Mouse (Mus musculus) spleen, adult 2 months (tissue): ENCODE data around the gene Agbl4. TPM values are rescaled to one million over a fixed set of nuclear protein-coding genes. Genes with fewer than 3 reads are reported as not detected.

Experiments used
- DNase-seq, 2 experiments: peaks; one replicate each; pipeline versions ENCODE4 v3.0.0 to v3.0.0-alpha.2; 2012 to 2021; ENCODE audit warnings: low spot score in 2 of 2, low read depth in 1 of 2
- H3K27ac ChIP-seq: fragments of 200-500 bp; 2 replicates; pipeline ENCODE4 v1.5.1; 2012; ENCODE audit warnings: low read length, inconsistent platforms; ENCODE audit not compliant: insufficient read depth
- H3K27me3 ChIP-seq: fragments of 200-500 bp; 2 replicates; pipeline ENCODE4 v1.6.1; 2012; ENCODE audit warnings: mild to moderate bottlenecking, moderate library complexity, low read length, inconsistent platforms; ENCODE audit not compliant: control insufficient read depth, insufficient read depth
- H3K36me3 ChIP-seq: fragments of 200-500 bp; 2 replicates; pipeline ENCODE4 v1.6.1; 2012; ENCODE audit warnings: mild to moderate bottlenecking, low read length, inconsistent platforms; ENCODE audit not compliant: control insufficient read depth, insufficient read depth
- H3K4me1 ChIP-seq: fragments of 200-500 bp; 2 replicates; pipeline ENCODE4 v1.6.1; 2011; ENCODE audit warnings: inconsistent platforms; ENCODE audit not compliant: control insufficient read depth, insufficient read depth, insufficient read length
- H3K4me3 ChIP-seq: fragments of 200-500 bp; 2 replicates; pipeline ENCODE4 v1.5.1; 2011; ENCODE audit warnings: mild to moderate bottlenecking, inconsistent platforms; ENCODE audit not compliant: insufficient read depth, insufficient read length; ENCODE audit errors: extremely low read depth
- CTCF ChIP-seq: fragments of 200-500 bp; IDR thresholded peaks from 2 replicates; pipeline ENCODE4 v1.5.1; 2011; ENCODE audit warnings: mild to moderate bottlenecking, inconsistent platforms; ENCODE audit not compliant: insufficient read depth, insufficient read length, insufficient replicate concordance; ENCODE audit errors: extremely low read depth
- POLR2A ChIP-seq: fragments of 200-500 bp; IDR thresholded peaks from 2 replicates; pipeline ENCODE4 v1.6.1; 2011; ENCODE audit warnings: low read depth, low read length, inconsistent platforms
- WGBS: fragments of 180-500 bp; shearing (Covaris S2); methylation state at CpG from one replicate; pipeline ENCODE4 v1.1.7; 2018; 5-methylcytosine and 5-hydroxymethylcytosine counted together
- polyA plus RNA-seq: library from polyadenylated mRNA; depleted of rRNA; stranded (reverse); fragments of >200 nt; gene quantifications from 2 replicates; pipeline ENCODE4 v1.2.3, GENCODE M21; 2012

Gene Agbl4
- polyA plus RNA-seq, 1 experiment: 0.18 TPM

GRCm38 (mm10) chr4:111294528-111295241 lies 897.2 kb downstream of the Agbl4 start:
- TF ChIP-seq POLR2A: no peak
- no peak for TF ChIP-seq CTCF
- H3K4me1 ChIP-seq: no peaks in the 10 kb centered on the region
- H3K27me3 ChIP-seq: no peaks in the 10 kb centered on the region
- H3K27ac ChIP-seq: no peak overlapping the region
- H3K4me3 ChIP-seq: no peak overlapping the region
- no peaks in the 10 kb centered on the region for H3K36me3 ChIP-seq
- 79% methylated on average over 3 of the region's 3 CpGs for WGBS
- DNase-seq: no peak

GRCm38 (mm10) chr4:111306518-111306917 lies 909.1 kb downstream of the Agbl4 start:
- Histone ChIP-seq H3K4me3 (no peak overlapping the region), H3K4me1 (no peaks in the 10 kb centered on the region), H3K27ac (no peak overlapping the region), H3K36me3 (no peaks in the 10 kb centered on the region), H3K27me3 (no peaks in the 10 kb centered on the region)
- TF ChIP-seq CTCF (no peak), POLR2A (no peak)
- WGBS: 79% methylated on average over 1 of the region's 1 CpGs
- DNase-seq: no peak

DNA sequence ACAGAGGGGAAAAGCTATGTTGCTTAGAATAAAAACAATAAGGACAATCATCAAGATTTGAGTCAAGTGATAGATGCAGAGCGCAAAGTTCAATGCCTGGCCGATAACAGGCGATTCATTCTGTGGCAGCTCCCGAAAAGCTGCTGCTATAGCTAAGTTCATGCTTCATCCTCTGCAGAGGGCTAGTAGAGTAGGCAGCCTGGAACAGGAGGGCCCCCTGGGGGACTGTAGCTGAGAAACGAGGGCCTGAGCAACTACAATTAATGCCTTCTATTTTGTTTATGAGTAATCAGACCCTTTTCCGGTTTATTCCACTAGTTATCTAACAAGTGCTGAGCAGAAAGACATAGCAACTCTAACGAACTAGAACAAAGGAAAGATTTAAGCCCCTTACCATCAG lies 909.7 kb downstream of the Agbl4 start:
- TF ChIP-seq POLR2A: no peak
- TF ChIP-seq CTCF: no peak
- no peak for DNase-seq
- Histone ChIP-seq H3K4me3 (no peak overlapping the region), H3K27ac (no peak overlapping the region), H3K27me3 (no peaks in the 10 kb centered on the region), H3K4me1 (no peaks in the 10 kb centered on the region), H3K36me3 (no peaks in the 10 kb centered on the region)
- 76% methylated on average over 7 of the region's 7 CpGs for WGBS

DNA sequence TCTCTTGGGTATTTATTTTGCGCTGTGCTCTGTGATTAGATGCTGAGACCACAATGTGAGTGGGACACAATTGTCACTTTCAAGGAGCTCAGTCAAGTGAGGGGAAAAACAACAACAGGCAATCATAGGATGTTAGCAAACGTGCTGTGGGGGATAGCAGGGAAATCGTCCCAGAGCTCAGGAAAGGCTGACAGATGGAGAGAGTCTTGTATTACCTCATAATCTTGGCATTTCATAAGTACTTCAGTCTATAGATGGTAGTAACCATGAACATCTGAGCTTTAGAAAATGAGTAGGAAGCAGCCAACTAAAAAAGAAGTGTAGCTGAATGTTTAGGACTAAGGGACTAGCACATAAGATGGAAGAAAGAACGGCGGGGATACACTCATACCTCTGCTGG lies 910.2 kb downstream of the Agbl4 start:
- 72% methylated on average over 5 of the region's 5 CpGs for WGBS
- Histone ChIP-seq H3K27me3 (no peaks in the 10 kb centered on the region), H3K36me3 (no peaks in the 10 kb centered on the region), H3K4me3 (no peak overlapping the region), H3K27ac (no peak overlapping the region), H3K4me1 (no peaks in the 10 kb centered on the region)
- TF ChIP-seq CTCF (no peak), POLR2A (no peak)
- DNase-seq: no peak

DNA sequence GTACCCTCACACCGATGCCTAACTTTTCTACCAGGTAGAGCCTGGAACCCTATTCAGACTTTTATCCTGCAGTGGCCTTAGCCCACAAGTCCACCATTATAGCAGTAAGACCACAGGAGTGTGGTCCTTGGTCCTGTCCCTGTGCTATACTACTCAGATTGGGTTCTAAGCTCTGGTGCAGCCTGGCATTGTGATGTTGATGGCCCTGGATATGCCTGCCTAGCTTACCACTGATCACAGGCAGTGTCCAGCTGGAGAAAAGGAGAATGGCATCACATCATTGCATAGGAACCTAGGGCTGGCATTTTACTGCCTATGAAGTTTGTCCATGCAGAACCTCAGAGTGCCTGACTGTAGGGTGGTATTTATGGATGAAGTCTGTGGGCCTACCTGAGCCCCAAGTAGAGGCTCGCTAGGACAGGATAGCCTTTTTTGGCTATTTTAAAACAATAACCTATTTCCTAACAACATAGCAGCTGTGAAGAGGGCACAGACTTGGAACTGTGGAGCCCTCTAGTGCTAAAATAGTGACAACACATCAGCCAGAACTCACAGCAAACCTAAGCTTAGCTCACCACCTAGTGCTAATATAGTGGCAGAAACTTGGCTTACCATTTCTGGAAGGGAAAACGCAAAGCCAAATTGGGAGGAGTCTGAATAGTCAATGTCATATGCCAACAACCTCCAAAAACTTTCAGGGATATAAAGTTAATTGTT lies 911.3 kb downstream of the Agbl4 start:
- DNase-seq: no peak
- no peak overlapping the region for H3K4me3 ChIP-seq
- WGBS: 68% methylated on average over 3 of the region's 3 CpGs
- no peaks in the 10 kb centered on the region for H3K27me3 ChIP-seq
- no peaks in the 10 kb centered on the region for H3K36me3 ChIP-seq
- H3K27ac ChIP-seq: no peak overlapping the region
- TF ChIP-seq POLR2A: no peak
- TF ChIP-seq CTCF: no peak
- no peaks in the 10 kb centered on the region for H3K4me1 ChIP-seq

DNA sequence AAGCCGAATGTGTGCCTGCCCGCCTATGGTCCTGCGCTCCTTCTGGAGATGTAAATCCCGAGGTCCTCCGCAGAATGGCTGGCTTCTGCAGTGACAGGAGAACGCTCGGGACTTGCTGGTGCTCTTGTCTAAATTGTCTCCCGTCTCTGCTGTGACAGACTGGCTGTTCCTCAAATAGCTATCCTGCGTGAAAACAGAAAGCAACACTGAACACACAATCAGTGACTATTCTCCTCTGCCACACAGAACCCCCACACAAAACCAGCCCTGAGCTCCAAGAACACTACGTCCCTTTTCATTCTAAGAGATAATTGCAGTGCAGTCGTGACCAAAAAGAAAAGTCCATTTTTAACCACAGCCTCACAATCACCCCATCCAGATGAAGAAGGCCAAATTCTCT lies 929.6 kb downstream of the Agbl4 start:
- 86% methylated on average over 11 of the region's 11 CpGs for WGBS
- no peaks in the 10 kb centered on the region for H3K4me1 ChIP-seq
- TF ChIP-seq CTCF (no peak), POLR2A (no peak)
- DNase-seq: no peak
- no peaks in the 10 kb centered on the region for H3K36me3 ChIP-seq
- H3K27ac ChIP-seq: no peak overlapping the region
- no peak overlapping the region for H3K4me3 ChIP-seq
- no peaks in the 10 kb centered on the region for H3K27me3 ChIP-seq
